Mouse (Mus musculus) E14TG2a.4 (cell line): ENCODE measurements at regions not wholly inside any gene's neighbourhood (a gene's known extent, or its start where the extent isn't known, plus 50 kb on each side); places are given as distances from the start of the nearest gene placed in this dataset.
"Not testable (repeated sequence)": the region's sequence is repeated elsewhere in the genome, so short reads cannot be mapped to it uniquely, and the experiment has no call there.

Source experiments
- H3K27me3 ChIP-seq: 2 replicates; pipeline ENCODE4 v1.6.1; 2014; ENCODE audit warnings: low read length, control low read depth; ENCODE audit not compliant: insufficient read depth
- H3K36me3 ChIP-seq: 2 replicates; pipeline ENCODE4 v1.6.1; 2014; ENCODE audit warnings: low read length, control low read depth; ENCODE audit not compliant: insufficient read depth
- H3K4me1 ChIP-seq: replicated peaks from 2 replicates; pipeline ENCODE4 v1.6.1; 2014; ENCODE audit warnings: low read depth, low read length, control low read depth
- H3K4me3 ChIP-seq: replicated peaks from 2 replicates; pipeline ENCODE4 v1.5.1; 2014; ENCODE audit warnings: mild to moderate bottlenecking, low read length
- H3K9me3 ChIP-seq: 2 replicates; pipeline ENCODE4 v1.6.1; 2014; ENCODE audit warnings: low read length, control low read depth
- CTCF ChIP-seq: conservative IDR thresholded peaks from 2 replicates; pipeline ENCODE4 v1.5.1; 2014; ENCODE audit warnings: low read length
- NANOG ChIP-seq: IDR thresholded peaks from 2 replicates; pipeline ENCODE4 v1.6.1; 2014; ENCODE audit warnings: borderline replicate concordance, low read length, mixed read lengths
- POU5F1 ChIP-seq: IDR thresholded peaks from 2 replicates; pipeline ENCODE4 v1.6.1; 2014; ENCODE audit warnings: low read length, borderline replicate concordance

- no peaks in the 10 kb centered on the region for H3K36me3 ChIP-seq
- no peaks in the 10 kb centered on the region for H3K27me3 ChIP-seq
- no peaks in the 10 kb centered on the region for H3K9me3 ChIP-seq
- no peak for TF ChIP-seq POU5F1
- no peak for TF ChIP-seq NANOG
- TF ChIP-seq CTCF: no peak
- no peaks in the 10 kb centered on the region for H3K4me1 ChIP-seq
- H3K4me3 ChIP-seq: no peak overlapping the region
Observed at GRCm38 (mm10) chrX:99732526-99732925, 88.3 kb upstream of the Tmem28 start.

DNA sequence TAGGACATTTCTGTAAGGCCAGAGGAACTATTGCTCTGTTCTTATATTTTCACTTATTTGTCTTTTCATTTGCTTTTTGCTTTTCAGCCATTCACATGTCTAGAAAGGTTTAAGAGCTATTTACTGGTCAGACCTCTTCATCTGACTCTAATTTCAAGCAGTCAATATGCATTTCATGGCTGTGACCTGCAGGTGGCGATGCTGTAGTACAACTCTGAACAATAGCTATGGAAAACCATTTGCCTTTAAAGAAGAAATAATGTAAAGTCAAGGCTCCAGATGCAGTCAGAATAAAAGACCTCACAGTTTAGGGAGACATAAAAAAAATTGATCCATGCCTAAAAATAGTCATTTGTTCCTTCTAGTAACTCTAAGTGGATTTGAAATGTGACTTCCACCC is 95.7 kb upstream of the Tmem28 start:
- Histone ChIP-seq H3K36me3 (no peaks in the 10 kb centered on the region), H3K9me3 (no peaks in the 10 kb centered on the region), H3K4me3 (no peak overlapping the region), H3K27me3 (no peaks in the 10 kb centered on the region), H3K4me1 (peaks cover 5% of the 10 kb centered on the region; the same call in 1 of the 2 replicates)
- TF ChIP-seq POU5F1: no peak
- peak; percentile 41 for TF ChIP-seq CTCF
- no peak for TF ChIP-seq NANOG

GRCm38 (mm10) chrX:99695366-99695765 is 125.5 kb upstream of the Tmem28 start:
- no peaks in the 10 kb centered on the region for H3K9me3 ChIP-seq
- H3K36me3 ChIP-seq: no peaks in the 10 kb centered on the region
- H3K4me1 ChIP-seq: no peaks in the 10 kb centered on the region
- no peak for TF ChIP-seq NANOG
- TF ChIP-seq CTCF: no peak
- TF ChIP-seq POU5F1: no peak
- no peak overlapping the region for H3K4me3 ChIP-seq
- H3K27me3 ChIP-seq: no peaks in the 10 kb centered on the region

DNA sequence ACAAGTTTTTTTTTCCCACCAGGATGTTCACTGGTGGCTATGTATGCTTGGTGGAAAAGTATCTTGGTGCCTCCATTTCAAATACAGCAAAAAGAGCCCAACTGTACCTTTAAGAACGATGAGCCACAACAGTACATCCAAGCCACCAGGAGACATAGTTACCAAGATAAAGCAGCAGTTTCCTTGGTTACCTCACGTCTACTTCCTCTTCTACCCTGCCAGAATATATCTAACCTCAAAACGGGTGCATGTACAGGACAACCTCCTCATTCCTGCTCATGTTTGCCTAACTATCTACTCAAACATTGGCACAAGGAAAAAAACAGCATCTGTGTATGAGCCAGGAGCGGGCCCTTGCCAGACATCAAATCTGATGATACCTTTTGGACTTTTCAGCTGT is 129.8 kb upstream of the Tmem28 start:
- Histone ChIP-seq H3K36me3 (no peaks in the 10 kb centered on the region), H3K9me3 (no peaks in the 10 kb centered on the region), H3K27me3 (no peaks in the 10 kb centered on the region), H3K4me1 (no peaks in the 10 kb centered on the region), H3K4me3 (no peak overlapping the region)
- TF ChIP-seq CTCF (no peak), POU5F1 (no peak), NANOG (no peak)

- Histone ChIP-seq H3K27me3 (no peaks in the 10 kb centered on the region), H3K36me3 (no peaks in the 10 kb centered on the region), H3K9me3 (no peaks in the 10 kb centered on the region), H3K4me3 (no peak overlapping the region), H3K4me1 (no peaks in the 10 kb centered on the region)
- TF ChIP-seq NANOG: no peak
- TF ChIP-seq POU5F1: no peak
- no peak for TF ChIP-seq CTCF
Observed at GRCm38 (mm10) chrX:99689761-99690160, 131.1 kb upstream of the Tmem28 start.

GRCm38 (mm10) chrX:99682491-99682890 is 138.3 kb upstream of the Tmem28 start:
- not testable (repeated sequence) for H3K4me1 ChIP-seq, H3K9me3 ChIP-seq, H3K36me3 ChIP-seq, H3K27me3 ChIP-seq, H3K4me3 ChIP-seq

GRCm38 (mm10) chrX:99667596-99667995 is 153.2 kb upstream of the Tmem28 start:
- Histone ChIP-seq H3K4me1 (no peaks in the 10 kb centered on the region), H3K9me3 (no peaks in the 10 kb centered on the region), H3K36me3 (no peaks in the 10 kb centered on the region), H3K4me3 (no peak overlapping the region), H3K27me3 (no peaks in the 10 kb centered on the region)
- TF ChIP-seq NANOG (no peak), CTCF (no peak), POU5F1 (no peak)

DNA sequence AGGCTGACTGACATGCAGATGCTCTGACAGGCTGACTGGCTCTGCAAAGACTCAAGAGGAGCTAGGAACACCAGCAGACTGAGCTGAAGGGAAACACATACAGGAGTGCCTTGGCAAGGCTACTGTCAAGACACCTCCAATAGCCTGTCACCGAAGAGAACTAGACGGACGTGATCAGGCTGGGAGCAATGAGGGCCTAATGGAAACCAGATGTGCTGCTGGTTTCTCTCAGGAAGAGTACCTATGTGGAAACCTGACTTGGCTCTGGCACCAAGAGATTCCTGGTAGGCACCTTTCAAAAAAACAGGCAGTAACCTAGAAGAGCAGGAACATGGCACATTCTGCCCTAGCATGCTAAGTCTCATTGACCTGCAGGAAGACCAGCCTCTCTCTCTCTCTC is 158.3 kb upstream of the Tmem28 start:
- TF ChIP-seq CTCF: no peak
- no peak for TF ChIP-seq NANOG
- no peak for TF ChIP-seq POU5F1
- Histone ChIP-seq H3K4me3 (no peak overlapping the region), H3K9me3 (no peaks in the 10 kb centered on the region)

GRCm38 (mm10) chrX:99659496-99660140 is 161.2 kb upstream of the Tmem28 start:
- no peak for TF ChIP-seq NANOG
- TF ChIP-seq CTCF: no peak
- no peak for TF ChIP-seq POU5F1
- Histone ChIP-seq H3K36me3 (no peaks in the 10 kb centered on the region), H3K4me3 (no peak overlapping the region), H3K4me1 (no peaks in the 10 kb centered on the region), H3K9me3 (no peaks in the 10 kb centered on the region), H3K27me3 (peaks cover 7% of the 10 kb centered on the region; the same call in 1 of the 2 replicates)

More for the DNA sequence above, 158.3 kb upstream of the Tmem28 start:
- Histone ChIP-seq H3K36me3 (no peaks in the 10 kb centered on the region), H3K4me1 (no peaks in the 10 kb centered on the region), H3K27me3 (peaks cover 7% of the 10 kb centered on the region; the same call in 1 of the 2 replicates)
